Mouse (Mus musculus) small intestine, adult 2 months (tissue): Measurements from ENCODE around the gene Mgll.

Source experiments
- CTCF ChIP-seq: fragments of 200-500 bp; IDR thresholded peaks from 2 replicates; pipeline ENCODE4 v1.5.1; 2012; ENCODE audit warnings: low read depth, mild to moderate bottlenecking, control low read depth, inconsistent platforms, low read length, moderate library complexity, mixed read lengths; ENCODE audit not compliant: insufficient replicate concordance, insufficient read length; ENCODE audit errors: extremely low read depth
- POLR2A ChIP-seq: fragments of 200-500 bp; IDR thresholded peaks from 2 replicates; pipeline ENCODE4 v1.6.1; 2012; ENCODE audit warnings: low read depth, mild to moderate bottlenecking, control low read depth, inconsistent platforms, low read length, moderate library complexity

DNA sequence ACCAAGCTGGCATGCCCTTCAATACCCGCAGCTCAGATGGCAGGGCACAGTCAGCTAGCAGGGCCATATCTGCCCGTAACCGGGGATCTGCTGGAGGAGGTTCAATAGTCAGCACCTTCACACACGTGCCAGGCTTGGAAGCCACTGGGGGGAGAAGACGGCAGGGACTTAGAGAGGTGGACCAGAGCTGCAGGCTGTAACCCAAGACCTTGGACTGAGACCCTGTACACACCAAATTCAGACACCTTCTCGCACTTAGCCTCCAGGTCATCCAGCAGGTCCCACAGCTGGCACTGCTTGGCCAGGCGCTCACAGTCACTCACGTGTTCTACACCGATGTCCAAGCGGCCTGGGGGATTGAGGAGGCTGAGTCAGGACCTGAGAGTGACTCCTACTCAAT is 114.4 kb downstream of the Mgll start:
- TF ChIP-seq POLR2A: no peak
- TF ChIP-seq CTCF: no peak
